Mouse (Mus musculus) natural killer cell, adult 2 months (primary cell): ENCODE data around the gene Cnr2.

Experiments used
- DNase-seq, 2 experiments: peaks; one replicate each; pipeline ENCODE4 v3.0.0; 2022; ENCODE audit warnings: low spot score in 2 of 2

Cnr2 gene

GRCm38 (mm10) chr4:135895071-135895571 is at the start of gene Cnr2:
Gene Cnr2 (plus strand): TSS chr4:135895394.
- peak in 1 of 2 experiments; percentile 55 for DNase-seq

GRCm38 (mm10) chr4:135847581-135847980 is 47.6 kb upstream of the Cnr2 start:
- no peak for DNase-seq

- DNase-seq: no peak
These were observed 44.6 kb upstream of the Cnr2 start for GRCm38 (mm10) chr4:135850411-135851095.

- DNase-seq: no peak
These were observed 43.3 kb upstream of the Cnr2 start for GRCm38 (mm10) chr4:135851942-135852341.

- DNase-seq: no peak
These were observed 41.1 kb upstream of the Cnr2 start for GRCm38 (mm10) chr4:135853987-135854546.

GRCm38 (mm10) chr4:135854630-135855029 is 40.6 kb upstream of the Cnr2 start:
- DNase-seq: no peak

GRCm38 (mm10) chr4:135855080-135855479 is 40.1 kb upstream of the Cnr2 start:
- DNase-seq: no peak

GRCm38 (mm10) chr4:135855536-135856222 is 39.5 kb upstream of the Cnr2 start, which contains the start of gene Srsf10:
Gene Srsf10 (plus strand): TSS chr4:135855747.
- peak; percentile 93 to 96 for DNase-seq

GRCm38 (mm10) chr4:135856223-135857091 is 38.7 kb upstream of the Cnr2 start:
- DNase-seq: peak in 1 of 2 experiments; percentile 34

GRCm38 (mm10) chr4:135857597-135858186 is 37.5 kb upstream of the Cnr2 start:
- no peak for DNase-seq

GRCm38 (mm10) chr4:135868996-135869395 is 26.2 kb upstream of the Cnr2 start:
- no peak for DNase-seq

- DNase-seq: no peak
These were observed 24.8 kb upstream of the Cnr2 start for GRCm38 (mm10) chr4:135870227-135871023.

GRCm38 (mm10) chr4:135872015-135872414 is 23.2 kb upstream of the Cnr2 start:
- no peak for DNase-seq

GRCm38 (mm10) chr4:135872589-135873391 is 22.4 kb upstream of the Cnr2 start:
- DNase-seq: no peak

GRCm38 (mm10) chr4:135873526-135874202 is 21.5 kb upstream of the Cnr2 start, which contains the start of gene Pnrc2:
Gene Pnrc2 (minus strand): TSS chr4:135873850.
- peak; percentile 86 to 88 for DNase-seq

- no peak for DNase-seq
These were observed 20.3 kb upstream of the Cnr2 start for GRCm38 (mm10) chr4:135874564-135875535.

- DNase-seq: peak in 1 of 2 experiments; percentile 37
These were observed 19.6 kb upstream of the Cnr2 start for GRCm38 (mm10) chr4:135875546-135875945.
